Mouse (Mus musculus): ENCODE data around the gene Sac3d1.
A peak's percentile ranks its signal among the peaks of the same experiment; 100 is the strongest.

Sac3d1 gene

DNA sequence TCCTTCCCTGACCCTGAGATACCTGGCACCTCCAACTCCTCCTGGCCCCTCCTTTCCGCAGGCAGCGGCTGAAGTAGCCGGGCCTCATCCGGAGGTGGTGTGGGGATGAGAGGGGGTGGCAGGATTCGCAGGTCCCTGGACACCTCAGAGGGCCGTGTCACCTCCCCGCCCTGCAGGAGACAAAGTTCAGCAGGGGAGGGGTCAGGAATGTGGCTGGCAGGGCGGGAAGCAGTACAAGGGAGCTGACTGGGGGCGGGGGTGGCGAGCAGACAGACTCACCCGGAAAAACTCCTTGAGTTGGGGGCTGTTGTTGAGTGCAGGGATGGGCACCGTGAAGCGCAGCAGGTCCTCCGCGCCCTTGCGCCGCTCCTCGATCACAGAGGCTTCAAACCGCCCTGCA, 3.3 kb upstream of the Sac3d1 start:
- no peak for DNase-seq (ENCODE audit: low spot score in 2 of 2)

GRCm38 (mm10) chr19:6118677-6119185, 281 bp upstream of the Sac3d1 start:
- DNase-seq (ENCODE audit: low spot score in 2 of 2): no peak

DNA sequence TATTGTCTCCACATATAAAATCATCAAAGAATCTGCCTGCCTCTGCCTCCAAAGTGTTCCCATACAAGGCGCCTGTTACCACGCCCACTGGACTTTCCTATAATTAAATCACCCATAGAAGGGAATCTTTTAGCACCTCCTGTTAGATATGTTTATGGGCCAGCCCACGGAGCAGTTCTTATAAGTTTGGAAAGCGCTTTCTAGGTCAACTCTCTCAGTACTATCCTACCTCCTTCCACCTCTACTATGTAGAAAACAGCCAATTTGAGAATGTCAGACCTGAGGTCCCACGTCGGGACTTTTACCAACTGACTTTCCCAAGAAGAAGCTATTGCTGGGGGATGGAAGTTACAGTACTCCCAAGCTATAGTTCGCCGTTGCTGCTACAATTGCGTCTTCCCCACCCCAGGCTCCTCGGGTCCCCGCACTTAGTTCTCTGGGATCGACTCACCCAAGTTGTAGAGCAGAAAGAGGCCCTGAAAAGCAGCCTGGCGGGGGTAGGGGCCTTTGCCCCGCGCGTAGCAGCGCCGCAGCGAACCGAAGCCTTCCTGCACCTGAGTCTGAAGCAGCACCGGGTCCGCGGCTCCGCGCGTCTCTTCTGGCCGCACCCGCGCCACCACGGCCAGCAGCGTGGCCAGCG, 984 bp downstream of the Sac3d1 start:
- no peak for DNase-seq (ENCODE audit: low spot score in 2 of 2)

DNA sequence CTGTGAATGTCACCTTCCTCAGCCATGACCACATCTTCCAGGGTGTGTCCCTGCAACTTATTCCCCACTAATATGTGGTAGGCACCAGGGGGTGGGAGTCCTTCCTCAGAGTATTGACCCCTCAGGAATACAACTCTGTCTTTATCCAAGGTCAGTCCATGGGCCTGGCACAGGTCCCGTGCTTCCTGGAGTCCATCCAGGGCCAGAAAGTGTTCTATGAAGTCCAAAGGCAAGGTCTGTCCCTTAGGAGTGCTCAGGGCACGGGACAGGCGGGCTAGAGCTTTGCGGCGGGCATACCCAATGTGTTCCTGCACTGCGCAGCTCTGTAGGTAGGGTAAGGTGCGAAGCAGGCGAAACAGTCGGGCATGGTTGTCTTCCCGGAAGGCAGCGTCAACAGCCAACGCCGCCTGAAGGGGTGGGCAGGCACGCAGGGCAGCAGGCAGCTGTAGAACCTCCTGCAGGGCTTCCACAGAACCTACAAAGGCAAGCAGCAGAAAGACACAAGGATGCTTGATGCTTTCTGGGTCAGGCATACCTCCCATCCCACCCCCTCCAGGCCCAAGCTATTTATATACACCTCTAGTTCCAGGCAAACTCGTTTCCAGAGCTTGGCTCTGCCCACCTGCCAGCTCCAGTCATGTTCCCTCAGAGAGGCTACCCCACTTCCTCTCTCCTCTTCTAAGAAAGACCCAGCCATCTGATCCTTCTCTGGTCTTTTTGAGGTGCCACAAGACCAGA, 2.2 kb downstream of the Sac3d1 start:
- no peak for DNase-seq (ENCODE audit: low spot score in 2 of 2)

- DNase-seq (ENCODE audit: low spot score in 2 of 2): no peak
Measured at GRCm38 (mm10) chr19:6113116-6113515, 5.3 kb downstream of the Sac3d1 start.

GRCm38 (mm10) chr19:6105586-6105985, 12.9 kb downstream of the Sac3d1 start, which contains the start of gene Naaladl1:
Gene Naaladl1, plus strand, starts transcription at chr19:6105782.
- DNase-seq (ENCODE audit: low spot score in 2 of 2): no peak

DNA sequence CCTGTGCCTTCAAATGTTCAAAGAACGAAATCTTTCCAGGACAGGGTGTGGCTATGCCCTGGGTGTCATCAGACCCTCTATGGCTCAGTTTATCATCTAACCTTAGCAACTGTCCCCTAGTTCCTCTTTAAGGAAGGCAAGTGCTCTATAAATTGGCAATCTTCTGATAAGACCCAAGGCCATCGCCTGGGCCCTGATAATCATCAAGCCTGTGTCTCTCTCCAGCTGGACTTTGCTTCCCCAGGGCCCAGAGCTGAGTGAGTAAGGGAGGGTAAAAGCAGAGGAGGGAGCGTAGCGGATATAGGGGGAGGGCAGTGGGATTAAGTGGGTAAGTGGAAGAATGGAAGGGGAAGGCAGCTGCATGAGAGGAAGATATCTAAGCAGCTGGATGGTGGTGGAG, 14.0 kb downstream of the Sac3d1 start:
- DNase-seq (ENCODE audit: low spot score in 2 of 2): no peak

GRCm38 (mm10) chr19:6102169-6102853, 16.1 kb downstream of the Sac3d1 start:
- DNase-seq (ENCODE audit: low spot score in 2 of 2): no peak

DNA sequence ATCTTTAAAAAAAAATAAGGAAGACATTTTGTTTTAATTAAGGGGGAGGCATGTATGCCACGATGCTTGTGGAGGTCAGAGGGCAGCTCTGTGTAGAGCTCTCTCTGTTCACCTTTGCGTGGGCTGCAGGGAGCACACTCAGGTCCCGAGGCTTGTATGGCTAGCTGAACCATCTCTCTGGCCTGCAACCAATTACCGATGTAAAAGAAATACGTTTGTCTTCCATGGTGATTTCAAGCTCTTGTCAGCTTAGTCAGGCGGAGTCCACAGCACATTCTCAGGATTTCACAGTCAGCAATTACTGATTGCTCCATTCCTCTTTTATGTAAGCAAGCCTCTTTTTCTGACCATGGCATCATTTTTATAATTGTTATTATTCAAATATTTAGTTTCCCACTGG, 17.3 kb downstream of the Sac3d1 start:
- no peak for DNase-seq (ENCODE audit: low spot score in 2 of 2)

GRCm38 (mm10) chr19:6097847-6098246, 20.6 kb downstream of the Sac3d1 start:
- no peak for DNase-seq (ENCODE audit: low spot score in 2 of 2)

DNA sequence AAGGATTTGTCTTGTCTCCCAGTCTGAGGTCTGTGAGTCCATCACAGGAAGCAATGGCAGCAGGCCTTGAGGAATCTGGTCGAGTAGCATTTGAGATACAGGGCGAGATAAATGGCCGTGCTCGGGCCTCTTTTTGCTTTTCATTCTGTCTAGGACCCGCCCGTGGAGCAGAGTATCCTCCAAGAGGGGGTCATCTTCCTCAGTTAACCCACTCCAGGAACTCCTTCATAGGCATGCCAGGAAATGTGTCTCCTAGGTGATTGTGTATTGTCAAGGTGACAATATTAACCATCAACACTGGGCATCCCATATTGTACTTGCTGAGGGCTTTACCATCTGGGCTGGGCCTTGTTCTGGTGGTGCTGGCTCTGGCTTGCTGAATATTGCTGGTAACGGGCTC, 24.3 kb downstream of the Sac3d1 start, which contains the start of gene AC131692.1:
Gene AC131692.1 (plus strand): TSS at position 301 of the 400 bp plus-strand sequence.
- DNase-seq (ENCODE audit: low spot score in 2 of 2): no peak

GRCm38 (mm10) chr19:6088841-6089240, 29.6 kb downstream of the Sac3d1 start:
- no peak for DNase-seq (ENCODE audit: low spot score in 2 of 2)

- DNase-seq (ENCODE audit: low spot score in 2 of 2): no peak
Measured at GRCm38 (mm10) chr19:6085417-6085879, 33.0 kb downstream of the Sac3d1 start.

DNA sequence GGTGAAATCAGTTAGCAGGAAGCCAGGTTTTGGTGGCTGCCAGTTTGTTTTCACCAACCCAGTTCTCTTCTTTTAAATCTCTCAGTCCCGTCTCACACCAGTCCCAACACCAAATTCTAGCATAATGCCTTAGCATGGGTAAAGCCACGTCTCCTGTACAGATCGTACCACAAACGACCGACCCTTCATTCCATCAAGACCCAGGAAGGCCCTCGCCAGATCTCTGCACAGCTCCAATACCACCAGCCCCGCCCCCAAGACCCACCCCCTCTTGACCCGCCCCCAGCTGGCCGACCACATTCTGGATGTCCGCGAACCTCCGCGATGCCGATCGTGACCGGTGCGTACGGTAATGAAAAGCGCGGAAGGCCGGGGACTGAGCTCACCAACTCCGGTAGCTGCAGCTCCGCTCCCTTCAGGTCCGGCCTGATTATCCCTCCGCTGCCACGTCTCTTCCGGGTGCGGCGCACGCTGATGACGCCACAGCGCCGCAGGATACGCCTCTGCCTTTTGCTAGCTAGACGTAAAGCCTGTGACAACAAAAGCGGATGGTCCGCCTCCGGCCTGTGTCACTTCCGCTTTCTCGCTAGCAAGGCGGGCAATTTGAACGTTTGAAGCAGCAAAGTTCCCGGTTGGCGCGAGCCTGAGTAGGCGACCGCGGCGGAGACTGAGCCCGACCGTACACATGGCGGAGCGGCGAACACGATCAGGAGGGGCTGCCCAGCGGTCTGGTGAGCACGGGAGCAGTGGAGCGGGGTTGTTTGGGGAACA, 33.8 kb downstream of the Sac3d1 start, which contains the start of the genes Zfpl1 and Cdca5:
Gene Zfpl1 (minus strand): TSS at position 479 of the 771 bp plus-strand sequence.
Gene Cdca5 (plus strand): TSS at position 506 of the 771 bp plus-strand sequence.
- peak; percentile 93 to 95 for DNase-seq (ENCODE audit: low spot score in 2 of 2)

DNA sequence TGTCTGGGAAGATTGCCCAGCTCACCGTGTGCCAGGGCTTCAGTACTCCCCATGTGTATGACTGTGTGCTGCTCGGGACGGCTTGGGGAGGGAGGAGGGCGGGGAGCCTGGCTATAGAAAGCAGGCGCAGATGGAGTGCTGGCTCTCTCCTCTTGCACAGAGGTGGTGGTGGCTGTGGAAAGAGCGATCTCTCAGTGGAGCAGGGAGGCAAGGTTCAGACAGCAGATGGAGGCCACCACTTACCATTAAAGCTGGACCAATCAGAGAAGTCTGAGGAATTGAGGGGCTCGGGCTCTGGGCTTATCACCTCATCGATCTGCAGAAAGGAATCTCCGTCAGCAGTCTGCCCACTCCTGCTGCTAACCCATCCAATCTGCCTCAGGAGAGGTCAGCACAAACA, 36.3 kb downstream of the Sac3d1 start, which contains the start of gene Gm28374:
Gene Gm28374 (minus strand): TSS at position 101 of the 400 bp plus-strand sequence.
- DNase-seq (ENCODE audit: low spot score in 2 of 2): no peak

GRCm38 (mm10) chr19:6079983-6080480, 38.4 kb downstream of the Sac3d1 start, which contains the start of gene Tmem262:
Gene Tmem262, plus strand, starts transcription at chr19:6080033.
- no peak for DNase-seq (ENCODE audit: low spot score in 2 of 2)

GRCm38 (mm10) chr19:6076564-6077393, 41.7 kb downstream of the Sac3d1 start, which contains the start of gene Vps51:
Gene Vps51, minus strand, starts transcription at chr19:6077231.
- DNase-seq (ENCODE audit: low spot score in 2 of 2): peak; percentile 79 to 80

DNA sequence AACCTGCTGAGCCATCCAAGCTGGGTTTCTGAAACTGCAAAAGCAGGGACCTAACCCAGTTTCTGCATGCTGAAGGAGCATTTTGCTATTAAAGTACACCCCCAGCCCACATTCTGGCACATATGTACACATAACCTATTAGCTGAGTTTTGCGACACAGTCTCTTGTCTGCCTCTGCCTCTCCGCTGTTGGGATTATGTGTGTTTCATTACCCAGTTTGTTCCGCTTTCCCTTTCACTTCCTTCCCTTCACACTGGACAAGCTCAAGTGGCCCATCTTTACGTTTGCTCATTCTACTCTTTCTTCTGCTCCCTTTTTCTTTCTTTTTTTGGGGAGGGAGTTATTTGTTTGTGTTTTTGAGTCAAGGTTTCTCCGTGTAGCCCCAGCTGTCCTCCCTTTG, 44.6 kb downstream of the Sac3d1 start:
- no peak for DNase-seq (ENCODE audit: low spot score in 2 of 2)

GRCm38 (mm10) chr19:6071261-6071660, 47.2 kb downstream of the Sac3d1 start:
- DNase-seq (ENCODE audit: low spot score in 2 of 2): no peak
